Mouse (Mus musculus) R1 (cell line): ENCODE measurements around the gene Iqgap2.

Experiments
- DNase-seq: peaks from one replicate; pipeline ENCODE4 v3.0.0-alpha.2; 2018; ENCODE audit warnings: low read depth, low spot score

The Iqgap2 gene

GRCm38 (mm10) chr13:95891491-95891925, at the start of gene Iqgap2:
Gene Iqgap2 (minus strand): TSS chr13:95891922.
- no peak for DNase-seq

- no peak for DNase-seq
These were observed 49.1 kb upstream of the Iqgap2 start for GRCm38 (mm10) chr13:95940811-95941210.

- DNase-seq, result no peak
These were observed 32.5 kb upstream of the Iqgap2 start for GRCm38 (mm10) chr13:95924201-95924621.

- no peak for DNase-seq
These were observed 30.9 kb upstream of the Iqgap2 start for GRCm38 (mm10) chr13:95922626-95923025.

GRCm38 (mm10) chr13:95918624-95919284, 27.0 kb upstream of the Iqgap2 start:
- no peak for DNase-seq

GRCm38 (mm10) chr13:95913046-95913406, 21.3 kb upstream of the Iqgap2 start:
- no peak for DNase-seq

- no peak for DNase-seq
These were observed 20.7 kb upstream of the Iqgap2 start for GRCm38 (mm10) chr13:95912157-95913045.

GRCm38 (mm10) chr13:95910270-95910669, 18.5 kb upstream of the Iqgap2 start:
- no peak for DNase-seq

- DNase-seq, result no peak
These were observed 17.5 kb upstream of the Iqgap2 start for GRCm38 (mm10) chr13:95909244-95909643.

- DNase-seq, result no peak
These were observed 11.0 kb upstream of the Iqgap2 start for GRCm38 (mm10) chr13:95902696-95903095.

- DNase-seq, result no peak
These were observed 8.3 kb upstream of the Iqgap2 start for GRCm38 (mm10) chr13:95899885-95900650.

GRCm38 (mm10) chr13:95896501-95896900, 4.8 kb upstream of the Iqgap2 start:
- DNase-seq, result no peak

GRCm38 (mm10) chr13:95893166-95893565, 1.4 kb upstream of the Iqgap2 start:
- no peak for DNase-seq

GRCm38 (mm10) chr13:95892611-95893145, 956 bp upstream of the Iqgap2 start:
- peak; percentile 26 for DNase-seq

GRCm38 (mm10) chr13:95891926-95892610, 346 bp upstream of the Iqgap2 start:
- DNase-seq, result peak; percentile 79

- peak; percentile 85 for DNase-seq
These were observed 761 bp downstream of the Iqgap2 start for GRCm38 (mm10) chr13:95890851-95891471.

- DNase-seq, result peak; percentile 25
These were observed 1.7 kb downstream of the Iqgap2 start for GRCm38 (mm10) chr13:95889981-95890545.

- DNase-seq, result no peak
These were observed 2.4 kb downstream of the Iqgap2 start for GRCm38 (mm10) chr13:95889366-95889765.

GRCm38 (mm10) chr13:95888621-95889020, 3.1 kb downstream of the Iqgap2 start:
- no peak for DNase-seq

- DNase-seq, result no peak
These were observed 3.6 kb downstream of the Iqgap2 start for GRCm38 (mm10) chr13:95888170-95888569.
